Mouse (Mus musculus) heart, postnatal 25 days (tissue): ENCODE data around the gene Ifng. TPM values are rescaled to one million over a fixed set of nuclear protein-coding genes. Genes with fewer than 3 reads are reported as not detected.

ENCODE experiments used
- DNase-seq: peaks from one replicate; pipeline ENCODE4 v3.0.0; 2022; ENCODE audit warnings: low spot score
- intact Hi-C: fragments of 180-260 bp; cut with DNase I; formaldehyde crosslinking; loops from one replicate; pipeline ENCODE4 v1.15.1; 2025
- total RNA-seq, 2 experiments: library from RNA; stranded (reverse); gene quantifications; 2 replicates each; pipeline ENCODE4 v1.2.3; 2021

Gene Ifng
- total RNA-seq, 2 experiments from 2014 or later = not detected

DNA sequence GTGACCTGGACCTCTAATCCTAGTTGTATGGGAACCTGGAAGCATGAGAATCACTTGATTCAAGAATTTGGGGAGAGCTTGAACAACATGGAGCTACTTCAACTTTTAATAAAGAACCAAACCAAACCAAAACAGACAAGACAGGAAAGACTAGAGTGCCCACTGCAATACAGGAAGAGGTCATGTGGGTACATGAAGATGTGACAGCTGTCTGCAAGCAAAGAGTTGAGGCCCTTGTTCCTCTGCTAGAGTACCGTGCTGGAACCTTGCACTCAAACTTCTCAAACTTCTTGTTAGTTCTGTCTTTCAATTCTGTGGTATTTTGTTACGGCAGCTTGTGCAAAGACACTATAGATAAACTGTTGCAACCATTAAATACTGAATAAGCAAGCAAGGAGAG is 36.5 kb downstream of the Ifng start:
- no peak for DNase-seq
- intact Hi-C loops = no loop called here

DNA sequence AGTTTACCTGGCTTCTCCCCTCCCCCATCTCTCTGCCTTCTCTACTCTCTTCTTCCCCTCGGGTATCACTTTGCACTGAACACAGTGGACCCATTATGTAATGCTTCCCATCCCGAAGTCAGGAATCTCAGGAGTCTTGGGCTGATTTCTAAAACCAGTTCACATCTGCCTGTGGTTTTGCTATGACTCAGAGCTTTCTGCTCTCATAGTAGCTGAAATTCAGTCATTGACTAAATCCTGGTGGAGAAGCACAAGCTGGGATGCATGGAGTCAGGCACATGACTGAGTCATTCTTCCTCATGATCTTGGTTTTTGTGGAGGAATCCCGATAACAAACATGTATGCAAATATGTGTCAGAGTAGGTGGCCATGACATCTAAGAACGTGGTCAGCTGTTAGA is 38.4 kb downstream of the Ifng start:
- intact Hi-C loops = no loop called here
- no peak for DNase-seq

DNA sequence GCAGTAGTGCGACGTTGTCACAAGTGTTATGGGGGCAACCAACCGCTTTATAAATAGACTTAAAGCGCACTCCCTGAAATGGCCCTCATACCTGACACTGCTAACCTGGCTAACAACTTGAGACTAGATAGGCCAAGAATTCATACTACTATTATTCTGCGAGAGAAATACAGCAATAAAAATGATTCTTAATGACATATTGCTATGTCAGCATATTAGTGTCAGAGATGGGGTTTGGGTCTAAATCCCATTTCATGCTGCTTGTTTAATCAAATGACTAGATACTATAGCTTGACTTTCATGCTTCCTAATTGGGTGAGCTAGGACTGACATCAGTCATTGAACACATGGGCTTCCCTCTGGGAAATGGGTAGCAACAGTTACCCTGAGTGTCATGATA is 39.3 kb downstream of the Ifng start:
- intact Hi-C loops = no loop called here
- DNase-seq = no peak

DNA sequence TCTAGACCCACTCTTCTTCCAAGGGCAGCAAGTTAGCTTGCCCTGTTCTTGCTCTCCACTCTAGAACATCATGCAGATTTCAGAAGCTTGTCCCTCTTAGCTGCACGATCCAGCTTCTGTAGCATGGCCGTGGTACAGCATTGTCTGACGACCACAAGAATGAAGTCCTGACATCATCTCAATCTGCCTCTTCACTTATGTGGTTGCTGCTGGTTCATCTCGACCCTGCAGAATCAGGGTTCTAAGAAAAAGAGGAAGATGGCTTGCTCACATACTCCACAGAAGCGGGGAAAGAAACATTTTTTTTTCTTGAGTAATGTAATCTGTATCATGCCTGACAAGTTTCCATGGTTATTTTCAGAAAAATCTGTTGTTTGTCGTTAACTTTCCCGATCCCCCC is 39.9 kb downstream of the Ifng start:
- intact Hi-C loops = no loop called here
- no peak for DNase-seq

DNA sequence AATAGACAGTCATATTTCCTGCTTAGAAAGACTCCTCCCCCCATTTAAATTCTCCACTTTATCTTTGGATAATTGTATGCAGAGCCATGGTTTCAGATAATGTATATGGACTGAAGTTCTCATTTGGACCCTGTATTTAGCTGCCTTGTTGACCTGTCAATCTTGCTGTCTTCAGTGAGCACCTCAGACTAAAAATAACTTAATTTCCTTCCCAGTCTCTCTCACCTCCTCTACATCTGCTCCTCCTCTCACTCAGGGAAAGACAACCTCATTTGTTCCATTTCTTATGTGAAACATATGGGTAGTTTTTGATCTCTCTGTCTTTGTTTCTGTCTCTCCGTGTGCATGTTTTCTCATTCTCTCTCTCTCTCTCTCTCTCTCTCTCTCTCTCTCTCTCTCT is 53.3 kb downstream of the Ifng start:
- intact Hi-C loops = no loop called here
- DNase-seq = no peak

DNA sequence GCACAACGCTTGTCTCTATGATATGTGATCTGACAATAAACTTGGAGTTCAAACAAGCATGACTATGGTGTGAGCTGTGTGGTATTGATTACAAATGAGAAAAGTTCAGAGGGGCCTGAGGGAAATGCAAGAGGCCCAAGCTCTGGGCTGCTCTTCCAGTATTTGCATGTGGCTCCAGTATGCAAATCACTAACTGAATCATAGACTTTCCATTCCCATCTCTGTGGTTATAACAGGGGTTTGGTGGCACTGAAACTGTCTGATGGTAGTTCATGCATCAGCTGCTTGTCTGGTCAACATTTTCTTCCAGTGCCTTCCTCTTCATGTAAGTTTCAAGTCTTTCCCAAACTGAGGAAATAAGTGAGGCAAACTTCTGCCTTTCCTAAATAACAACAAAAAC is 54.5 kb downstream of the Ifng start:
- DNase-seq = no peak
- intact Hi-C loops = no loop called here

Other genes with a start within 250 kb of the Ifng start
- not detected for gene Il22, start 236.1 kb upstream of the Ifng start, total RNA-seq
- under 1 TPM; 0.59 to 0.62 TPM for gene Gm32717, start 200.3 kb upstream of the Ifng start, total RNA-seq
- under 1 TPM; 0.59 to 0.62 TPM for gene Gm32802, start 182.4 kb upstream of the Ifng start, total RNA-seq
- not detected for gene Iltifb, start 146.0 kb upstream of the Ifng start, total RNA-seq
- gene Gm9040, start 114.1 kb upstream of the Ifng start, total RNA-seq = not detected
- not detected for gene Gm9044, start 108.6 kb upstream of the Ifng start, total RNA-seq
- gene Gm9045, start 103.2 kb upstream of the Ifng start, total RNA-seq = not detected
- not detected for gene Gm9046, start 97.8 kb upstream of the Ifng start, total RNA-seq
- gene Gm9048, start 92.4 kb upstream of the Ifng start, total RNA-seq = not detected
- not detected for gene Gm9049, start 86.9 kb upstream of the Ifng start, total RNA-seq